In the genomic region with DNA sequence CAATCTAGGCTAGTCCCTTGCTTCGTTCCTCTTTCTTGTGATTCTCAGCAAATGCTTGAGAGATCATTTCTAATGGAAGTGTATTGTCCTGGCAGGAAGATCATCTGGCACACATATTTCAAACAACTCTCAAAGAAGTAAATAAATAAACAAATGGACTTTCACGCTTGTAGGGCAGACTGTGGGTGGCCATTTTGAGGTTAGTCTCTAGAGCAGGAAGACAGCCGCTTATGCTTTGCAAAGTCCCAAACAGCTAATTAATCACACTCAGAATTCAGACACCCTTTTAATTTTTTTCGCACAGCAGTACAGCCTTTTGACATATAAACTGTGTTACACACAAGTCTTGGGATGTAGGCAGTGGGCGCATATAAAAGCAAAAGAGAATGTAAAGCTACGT, we compare ENCODE assay signal across 20 mouse cellular contexts.
DNase-seq lines count a peak whose midpoint lies in the region; ATAC-seq and TF ChIP-seq lines count a peak whose summit lies in the region.
"Had no signal": no experiment of that assay in that cellular context is flagged by ENCODE, and none has a peak within 500 bp of the region (broad histone marks: within the 10 kb centered on the region; RNA-seq: fewer than 3 reads in every experiment).

No protein-coding gene starts in this region.

- H3K9me3 ChIP-seq in lung, embryonic 14.5 days (ENCODE audit: low read depth, low read length) = no peaks in the 10 kb centered on the region
- no peaks in the 10 kb centered on the region for H3K9me3 ChIP-seq in intestine, embryonic 16.5 days (ENCODE audit: control insufficient read depth, low read length)
- H3K9me3 ChIP-seq: embryonic facial prominence, embryonic 12.5 days; forebrain, embryonic 13.5 days; heart, embryonic 15.5 days; hindbrain, embryonic 13.5 days had no signal

- TF ChIP-seq POLR2A in lung, adult 2 months (IDR thresholded peaks at IDR 0.05; ENCODE audit: borderline replicate concordance, extremely low read depth, low read depth, low read length) = no peak

- no peak overlapping the region for H3K4me2 ChIP-seq in lung, embryonic 14.5 days
- H3K4me2 ChIP-seq in intestine, embryonic 16.5 days (ENCODE audit: low read depth, low read length) = no peak overlapping the region
- H3K4me2 ChIP-seq: embryonic facial prominence, embryonic 12.5 days; forebrain, embryonic 13.5 days; heart, embryonic 11.5 days; heart, embryonic 15.5 days; hindbrain, embryonic 13.5 days had no signal

- H3K27me3 ChIP-seq in lung, embryonic 14.5 days (ENCODE audit: insufficient read depth, low read length) = no peaks in the 10 kb centered on the region
- H3K27me3 ChIP-seq in intestine, embryonic 16.5 days (replicated peaks; ENCODE audit: control insufficient read depth, insufficient read depth, low read length) = no peaks in the 10 kb centered on the region
- H3K27me3 ChIP-seq: embryonic facial prominence, embryonic 12.5 days; forebrain, embryonic 13.5 days; heart, embryonic 15.5 days; hindbrain, embryonic 13.5 days had no signal

- ATAC-seq in lung, embryonic 14.5 days (ENCODE audit: insufficient read depth) = peak; percentile 94
- ATAC-seq in intestine, embryonic 16.5 days = peak; percentile 69
- ATAC-seq: forebrain, embryonic 13.5 days; forebrain, postnatal 0 days had no signal

- no peak for TF ChIP-seq CTCF in lung, embryonic 14.5 days (IDR thresholded peaks at IDR 0.05; ENCODE audit: low read depth)
- no peak for TF ChIP-seq CTCF in lung, adult 2 months (IDR thresholded peaks at IDR 0.05; ENCODE audit: insufficient read depth, low read length)

- no peaks in the 10 kb centered on the region for H3K36me3 ChIP-seq in lung, embryonic 14.5 days (ENCODE audit: insufficient read depth)
- no peaks in the 10 kb centered on the region for H3K36me3 ChIP-seq in intestine, embryonic 16.5 days (ENCODE audit: control insufficient read depth, insufficient read depth, low read length)
- H3K36me3 ChIP-seq: embryonic facial prominence, embryonic 12.5 days; heart, embryonic 15.5 days; hindbrain, embryonic 13.5 days had no signal

- peak; percentile 2 for DNase-seq in embryo, embryonic 11 days
- no peak for DNase-seq in embryo, embryonic 9.5 days (ENCODE audit: extremely low spot score)
- DNase-seq in lung, embryonic 14.5 days = peak; percentile 86
- DNase-seq in lung, adult 18-20 months = no peak
- DNase-seq in lung, postnatal 10 days = peak; percentile 59
- DNase-seq in lung, adult 2 months = no peak
- DNase-seq: adrenal gland, postnatal 10 days; cerebellum, adult 11 months; cerebellum, adult 8-10 months; cerebellum, postnatal 14 days; forebrain, postnatal 0 days; gastrocnemius, postnatal 14 days; heart, adult 2 months; heart, postnatal 14 days had no signal

- no peak overlapping the region for H3K9ac ChIP-seq in lung, embryonic 14.5 days
- H3K9ac ChIP-seq in intestine, embryonic 16.5 days (ENCODE audit: low read depth, low read length) = no peak overlapping the region
- H3K9ac ChIP-seq: embryonic facial prominence, embryonic 12.5 days; forebrain, embryonic 13.5 days; forebrain, postnatal 0 days; heart, embryonic 15.5 days; hindbrain, embryonic 13.5 days had no signal

- no peak overlapping the region for H3K27ac ChIP-seq in lung, embryonic 14.5 days (ENCODE audit: low read depth)
- no peak overlapping the region for H3K27ac ChIP-seq in intestine, embryonic 16.5 days (ENCODE audit: low read length)
- H3K27ac ChIP-seq: embryonic facial prominence, embryonic 12.5 days; forebrain, embryonic 13.5 days; heart, adult 2 months; heart, embryonic 15.5 days; hindbrain, embryonic 13.5 days had no signal

- 34% methylated on average over 6 of the region's 6 CpGs for WGBS in lung, embryonic 14.5 days
- WGBS in lung, adult 2 months = 51% methylated on average over 6 of the region's 6 CpGs
- 70% methylated on average over 6 of the region's 6 CpGs for whole genome bisulfite sequencing in intestine, embryonic 16.5 days

- H3K4me3 ChIP-seq in lung, embryonic 14.5 days (ENCODE audit: low read depth, low read length) = no peak overlapping the region
- H3K4me3 ChIP-seq in lung, adult 2 months (replicated peaks; ENCODE audit: extremely low read depth, low read depth, low read length) = no peak overlapping the region
- no peak overlapping the region for H3K4me3 ChIP-seq in intestine, embryonic 16.5 days (ENCODE audit: low read length)
- H3K4me3 ChIP-seq: embryonic facial prominence, embryonic 12.5 days; forebrain, embryonic 13.5 days; heart, adult 2 months; heart, embryonic 15.5 days; hindbrain, embryonic 13.5 days had no signal

- no peaks in the 10 kb centered on the region for H3K4me1 ChIP-seq in lung, embryonic 14.5 days (ENCODE audit: insufficient read depth)
- no peaks in the 10 kb centered on the region for H3K4me1 ChIP-seq in lung, adult 2 months (ENCODE audit: control insufficient read depth, insufficient read depth, low read length)
- 0 out of 2 replicates have a peak, but pooled peaks cover 2% of the 10 kb centered on the region for H3K4me1 ChIP-seq in intestine, embryonic 16.5 days (ENCODE audit: control insufficient read depth, insufficient read depth, low read length)
- H3K4me1 ChIP-seq: embryonic facial prominence, embryonic 12.5 days; forebrain, embryonic 13.5 days; heart, embryonic 15.5 days; hindbrain, embryonic 13.5 days had no signal

Comparison
In these comparisons a context has a peak if more than half of its experiments do, and no peak if none do; other contexts are left out.
1. DNase-seq: peak in embryo, embryonic 11 days (single experiment), lung, embryonic 14.5 days (single experiment) and lung, postnatal 10 days (single experiment); none in embryo, embryonic 9.5 days (single experiment), lung, adult 18-20 months (0 of 2) and lung, adult 2 months (single experiment).